Mouse (Mus musculus) MEL (cell line): Measurements from ENCODE around the gene Olfr101. TPM values are rescaled to one million over a fixed set of nuclear protein-coding genes. Genes with fewer than 3 reads are reported as not detected.

ENCODE experiments used
- DNase-seq: peaks from one replicate; pipeline ENCODE4 v3.0.0; 2011; ENCODE audit warnings: low read depth, low spot score
- H3K27ac ChIP-seq: 2 replicates; pipeline ENCODE4 v1.5.1; 2012; ENCODE audit warnings: low read depth, mild to moderate bottlenecking, control low read depth, low read length, moderate library complexity; ENCODE audit not compliant: control insufficient read depth
- H3K27me3 ChIP-seq, 2 experiments: fragments of 150-350 bp in 1 of 2; sonication (generic) in 1 of 2; 2 replicates each; pipeline ENCODE4 v1.6.1; 2012; ENCODE audit warnings: low read length in 2 of 2, mild to moderate bottlenecking in 2 of 2, improper control_type of control experiment in 1 of 2, moderate library complexity in 1 of 2; ENCODE audit not compliant: insufficient read depth in 2 of 2, control insufficient read depth in 1 of 2
- H3K36me3 ChIP-seq, 2 experiments: 2 replicates each; pipeline ENCODE4 v1.6.1; 2012 to 2014; ENCODE audit warnings: low read length in 2 of 2, improper control_type of control experiment in 1 of 2, inconsistent platforms in 1 of 2, mild to moderate bottlenecking in 1 of 2; ENCODE audit not compliant: insufficient read depth in 2 of 2, control insufficient read depth in 1 of 2
- H3K4me1 ChIP-seq, 2 experiments: fragments of 150-350 bp in 1 of 2; sonication (generic) in 1 of 2; 2 replicates each; pipeline ENCODE4 v1.6.1; 2012; ENCODE audit warnings: low read length in 2 of 2, improper control_type of control experiment in 1 of 2, mild to moderate bottlenecking in 1 of 2; ENCODE audit not compliant: insufficient read depth in 2 of 2, control insufficient read depth in 1 of 2
- H3K4me3 ChIP-seq, 2 experiments: fragments of 150-350 bp in 1 of 2; sonication (generic) in 1 of 2; 2 replicates each; pipeline ENCODE4 v1.5.1; 2012; ENCODE audit warnings: low read depth in 2 of 2, low read length in 2 of 2, mild to moderate bottlenecking in 2 of 2, moderate library complexity in 2 of 2, control low read depth in 1 of 2, improper control_type of control experiment in 1 of 2; ENCODE audit not compliant: control insufficient read depth in 1 of 2, insufficient read depth in 1 of 2
- H3K79me2 ChIP-seq: 2 replicates; pipeline ENCODE4 v1.6.1; 2012; ENCODE audit warnings: mild to moderate bottlenecking, low read length, moderate library complexity; ENCODE audit not compliant: control insufficient read depth, poor library complexity, insufficient read depth
- H3K9ac ChIP-seq: 2 replicates; pipeline ENCODE4 v1.6.1; 2012; ENCODE audit warnings: low read depth, mild to moderate bottlenecking, control low read depth, low read length, moderate library complexity; ENCODE audit not compliant: control insufficient read depth, poor library complexity, severe bottlenecking
- H3K9me3 ChIP-seq: fragments of 150-350 bp; sonication (generic); replicated peaks from 2 replicates; pipeline ENCODE4 v1.6.1; 2012; ENCODE audit warnings: mild to moderate bottlenecking, low read length, improper control_type of control experiment, moderate library complexity; ENCODE audit not compliant: insufficient read depth
- CHD1 ChIP-seq: IDR thresholded peaks from 2 replicates; pipeline ENCODE4 v1.6.1; 2012; ENCODE audit warnings: low read depth, mild to moderate bottlenecking, inconsistent platforms, low read length, improper control_type of control experiment
- CHD2 ChIP-seq: IDR thresholded peaks from 2 replicates; pipeline ENCODE4 v1.6.1; 2011; ENCODE audit warnings: low read length, improper control_type of control experiment
- CTCF ChIP-seq, 3 experiments: IDR thresholded peaks in 2 of 3; conservative IDR thresholded peaks in 1 of 3; 2 replicates each; pipeline ENCODE4 v1.5.1; 2011 to 2012; ENCODE audit warnings: low read length in 3 of 3, low read depth in 2 of 3, mild to moderate bottlenecking in 2 of 3, improper control_type of control experiment in 1 of 3, inconsistent platforms in 1 of 3, mixed read lengths in 1 of 3, moderate library complexity in 1 of 3; ENCODE audit not compliant: control insufficient read depth in 1 of 3, insufficient read depth in 1 of 3, poor library complexity in 1 of 3, severe bottlenecking in 1 of 3
- E2F4 ChIP-seq: IDR thresholded peaks from 2 replicates; pipeline ENCODE4 v1.6.1; 2011; ENCODE audit warnings: low read depth, low read length, improper control_type of control experiment, borderline replicate concordance
- ELF1 ChIP-seq: IDR thresholded peaks from 2 replicates; pipeline ENCODE4 v1.6.1; 2014; ENCODE audit warnings: low read depth, mild to moderate bottlenecking, inconsistent platforms, low read length, improper control_type of control experiment, moderate library complexity
- EP300 ChIP-seq, 2 experiments: IDR thresholded peaks; 2 replicates each; pipeline ENCODE4 v1.6.1; 2011; ENCODE audit warnings: improper control_type of control experiment in 2 of 2, low read length in 2 of 2, low read depth in 1 of 2, mild to moderate bottlenecking in 1 of 2
- ETS1 ChIP-seq: IDR thresholded peaks from 2 replicates; pipeline ENCODE4 v1.6.1; 2012; ENCODE audit warnings: low read depth, mild to moderate bottlenecking, inconsistent platforms, low read length, improper control_type of control experiment, moderate library complexity
- GATA1 ChIP-seq: IDR thresholded peaks from 2 replicates; pipeline ENCODE4 v1.6.1; 2011; ENCODE audit warnings: low read depth, low read length, improper control_type of control experiment
- MAFK ChIP-seq: IDR thresholded peaks from 2 replicates; pipeline ENCODE4 v1.6.1; 2011; ENCODE audit warnings: low read depth, mild to moderate bottlenecking, low read length, improper control_type of control experiment, borderline replicate concordance
- MAX ChIP-seq: IDR thresholded peaks from 2 replicates; pipeline ENCODE4 v1.6.1; 2011; ENCODE audit warnings: low read length, improper control_type of control experiment
- MAZ ChIP-seq: IDR thresholded peaks from 2 replicates; pipeline ENCODE4 v1.6.1; 2012; ENCODE audit warnings: low read depth, mild to moderate bottlenecking, inconsistent platforms, low read length, improper control_type of control experiment
- MYC ChIP-seq: IDR thresholded peaks from 2 replicates; pipeline ENCODE4 v1.6.1; 2011; ENCODE audit warnings: low read depth, mild to moderate bottlenecking, low read length, improper control_type of control experiment, moderate library complexity
- POLR2A ChIP-seq, 2 experiments: IDR thresholded peaks; 2 replicates each; pipeline ENCODE4 v1.6.1; 2011 to 2012; ENCODE audit warnings: low read length in 2 of 2, mild to moderate bottlenecking in 2 of 2, control low read depth in 1 of 2, improper control_type of control experiment in 1 of 2, low read depth in 1 of 2, moderate library complexity in 1 of 2; ENCODE audit not compliant: control insufficient read depth in 1 of 2, insufficient read depth in 1 of 2, poor library complexity in 1 of 2
- POLR2AphosphoS5 ChIP-seq: IDR thresholded peaks from 2 replicates; pipeline ENCODE4 v1.6.1; 2012; ENCODE audit warnings: low read depth, borderline replicate concordance, mild to moderate bottlenecking, inconsistent platforms, low read length, moderate library complexity, mixed read lengths
- RAD21 ChIP-seq: IDR thresholded peaks from 2 replicates; pipeline ENCODE4 v1.6.1; 2011; ENCODE audit warnings: mild to moderate bottlenecking, low read depth, low read length, improper control_type of control experiment
- SIN3A ChIP-seq: IDR thresholded peaks from 2 replicates; pipeline ENCODE4 v1.6.1; 2012; ENCODE audit warnings: low read length, improper control_type of control experiment, inconsistent platforms
- SMC3 ChIP-seq: IDR thresholded peaks from 2 replicates; pipeline ENCODE4 v1.6.1; 2011; ENCODE audit warnings: low read depth, low read length, improper control_type of control experiment
- TBP ChIP-seq: IDR thresholded peaks from 2 replicates; pipeline ENCODE4 v1.8.0; 2011; ENCODE audit warnings: low read depth, low read length, improper control_type of control experiment
- ZC3H11A ChIP-seq: IDR thresholded peaks from 2 replicates; pipeline ENCODE4 v1.6.1; 2012; ENCODE audit warnings: low read depth, mild to moderate bottlenecking, inconsistent platforms, low read length, improper control_type of control experiment
- ZMIZ1 ChIP-seq: IDR thresholded peaks from 2 replicates; pipeline ENCODE4 v1.6.1; 2012; ENCODE audit warnings: low read depth, mild to moderate bottlenecking, inconsistent platforms, low read length, improper control_type of control experiment, moderate library complexity
- polyA plus RNA-seq, 2 experiments: library from polyadenylated mRNA; stranded (reverse) in 1 of 2; unstranded in 1 of 2; fragments of >175 nt in 1 of 2; fragments of >200 nt in 1 of 2; gene quantifications; 2 replicates each; pipeline versions ENCODE4 v1.2.1 to v1.2.4; 2012; ENCODE audit warnings: low replicate concordance in 2 of 2, low read depth in 1 of 2; ENCODE audit not compliant: insufficient read length in 2 of 2, insufficient read depth in 1 of 2, missing spikeins in 1 of 2
- total RNA-seq: library from RNA; depleted of rRNA; stranded (reverse); fragments of 300-350 nt; gene quantifications from 2 replicates; pipeline ENCODE4 v1.2.3, GENCODE M21; 2012

Olfr101 gene
- total and polyA plus RNA-seq, 3 experiments, result not detected

DNA sequence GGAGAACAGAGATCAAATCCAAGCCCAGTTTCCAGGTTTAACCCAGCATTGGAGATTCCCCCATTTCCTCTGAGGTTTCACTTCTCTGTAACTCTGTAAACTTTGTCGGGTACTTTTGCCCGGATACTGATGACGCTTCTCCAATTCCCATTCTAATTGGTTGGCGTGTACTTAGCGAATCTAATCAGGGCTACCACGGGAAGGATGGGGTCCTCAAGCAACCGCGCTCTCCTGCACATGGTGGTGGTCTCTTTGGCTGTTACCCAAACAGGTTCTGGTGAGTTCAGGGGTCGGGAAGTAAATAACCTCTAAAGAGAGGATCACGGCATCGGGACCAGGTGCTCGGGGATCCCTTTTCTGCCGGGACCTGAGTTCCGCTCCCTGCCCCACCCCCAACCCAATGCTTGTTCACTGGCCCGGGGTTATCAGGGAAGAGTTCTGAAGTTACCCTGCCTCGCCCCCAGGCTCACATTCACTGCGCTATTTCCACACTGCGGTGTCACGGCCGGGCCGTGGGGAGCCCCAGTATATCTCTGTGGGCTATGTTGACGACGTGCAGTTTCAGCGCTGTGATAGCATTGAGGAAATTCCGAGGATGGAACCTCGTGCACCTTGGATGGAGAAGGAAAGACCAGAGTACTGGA is 33.9 kb downstream of the Olfr101 start, which contains the start of gene H2-M3 (continued):
- TF ChIP-seq MAX, result peak; percentile 44; the same call in 1 of the 2 replicates
- peak; percentile 30 for TF ChIP-seq SIN3A
- no peak for TF ChIP-seq CHD1
- peak; percentile 44; the same call in 1 of the 2 replicates for TF ChIP-seq GATA1
- TF ChIP-seq ZC3H11A, result 0 out of 2 replicates have a peak, but pooled peaks have one; percentile 6
- TF ChIP-seq ZMIZ1, result no peak
- peak; percentile 94 for TF ChIP-seq CHD2
- TF ChIP-seq MAZ, result no peak
- 0 out of 2 replicates have a peak, but pooled peaks have one; percentile 20 for TF ChIP-seq MAFK

DNA sequence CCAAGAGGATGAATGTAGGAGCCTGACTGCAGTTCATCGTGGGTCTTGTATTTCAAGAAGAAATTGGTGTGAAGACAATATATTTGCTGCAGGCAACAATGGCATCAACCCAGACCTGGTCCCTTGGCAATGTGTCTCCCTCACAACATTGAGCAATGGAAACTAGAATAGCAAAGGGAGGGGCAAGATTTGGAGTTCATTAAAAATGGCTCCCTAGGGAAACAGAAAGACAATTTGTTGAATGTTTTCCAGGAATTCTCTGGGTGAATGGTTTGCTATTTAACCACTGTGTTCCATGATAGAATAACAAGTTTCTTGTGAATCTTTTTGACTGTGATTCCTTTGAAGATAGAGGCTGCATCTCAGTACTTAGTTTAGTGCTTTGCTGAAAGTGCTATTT is 40.5 kb downstream of the Olfr101 start, which contains the start of gene Olfr98:
Olfr98 (minus strand) TSS at position 124 of the 400 bp plus-strand sequence.
- TF ChIP-seq MAFK (no peak), MAZ (no peak), CTCF (IDR thresholded peaks at IDR 0.05 in 2 of 3, conservative IDR thresholded peaks at IDR 0.05 in 1 of 3; ENCODE audit: control insufficient read depth in 1 of 3, insufficient read depth in 1 of 3, low read depth in 2 of 3, low read length in 3 of 3, poor library complexity in 1 of 3, severe bottlenecking in 1 of 3) (no peak), ELF1 (no peak), SMC3 (no peak), POLR2AphosphoS5 (no peak), TBP (no peak), MAX (no peak), EP300 (IDR thresholded peaks at IDR 0.05; ENCODE audit: low read depth in 1 of 2, low read length in 2 of 2) (no peak), ZMIZ1 (no peak), ETS1 (no peak), E2F4 (no peak), MYC (no peak), POLR2A (IDR thresholded peaks at IDR 0.05; ENCODE audit: control insufficient read depth in 1 of 2, insufficient read depth in 1 of 2, low read depth in 1 of 2, low read length in 2 of 2, poor library complexity in 1 of 2) (no peak)
- no peak within 1 kb of the TSS for H3K9ac ChIP-seq
- H3K4me3 ChIP-seq, result no peak within 1 kb of the TSS
- DNase-seq, result no peak
- H3K4me1 ChIP-seq, result no peaks in the 10 kb centered on the region; a peak in 1 of 4 replicates
- no peaks in the 10 kb centered on the region for H3K27me3 ChIP-seq
- H3K36me3 ChIP-seq, result no peaks in the 10 kb centered on the region
- no peak within 1 kb of the TSS for H3K27ac ChIP-seq
- H3K79me2 ChIP-seq, result no peaks in the 10 kb centered on the region
- H3K9me3 ChIP-seq, result no peaks in the 10 kb centered on the region

DNA sequence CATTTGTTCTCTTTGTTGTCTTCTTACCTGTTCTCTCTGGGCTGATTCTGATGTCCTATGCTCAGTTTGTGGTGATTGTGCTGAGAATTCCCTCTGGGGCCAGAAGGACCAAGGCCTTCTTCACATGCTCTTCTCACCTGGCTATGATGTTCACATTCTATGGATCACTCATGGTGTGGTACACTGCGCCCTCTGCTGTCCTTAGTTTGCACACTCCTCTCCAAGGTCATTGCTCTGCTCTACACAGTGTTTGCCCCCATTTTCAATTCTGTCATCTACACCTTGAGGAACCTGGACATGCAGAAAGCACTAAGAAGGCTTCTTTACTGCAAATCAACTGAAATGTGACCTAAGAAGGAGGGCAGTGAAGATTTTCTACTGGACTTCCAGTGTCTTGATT is 53.6 kb downstream of the Olfr101 start:
- H3K4me3 ChIP-seq, result no peak overlapping the region

More for the DNA sequence above, 53.6 kb downstream of the Olfr101 start:
- no peaks in the 10 kb centered on the region for H3K36me3 ChIP-seq
- H3K9me3 ChIP-seq, result no peaks in the 10 kb centered on the region
- no peak overlapping the region for H3K9ac ChIP-seq
- DNase-seq, result peak; percentile 37
- H3K27ac ChIP-seq, result no peak overlapping the region
- TF ChIP-seq SMC3, result peak; percentile 49
- peak; percentile 14 to 60 (median 50); a peak in 4 of 6 replicates for TF ChIP-seq CTCF (IDR thresholded peaks at IDR 0.05 in 2 of 3, conservative IDR thresholded peaks at IDR 0.05 in 1 of 3; ENCODE audit: control insufficient read depth in 1 of 3, insufficient read depth in 1 of 3, low read depth in 2 of 3, low read length in 3 of 3, poor library complexity in 1 of 3, severe bottlenecking in 1 of 3)
- TF ChIP-seq RAD21, result peak; percentile 31
- no peak for TF ChIP-seq MYC
- H3K79me2 ChIP-seq, result no peaks in the 10 kb centered on the region
- H3K4me1 ChIP-seq, result peaks cover 0 to 3% of the 10 kb centered on the region in 2 experiments; a peak in 1 of 4 replicates
- no peaks in the 10 kb centered on the region; a peak in 1 of 4 replicates for H3K27me3 ChIP-seq
